Mouse (Mus musculus) forebrain, embryonic 10.5 days (tissue): Measurements from ENCODE around the gene Speer4e. TPM values are rescaled to one million over a fixed set of nuclear protein-coding genes. Genes with fewer than 3 reads are reported as not detected.
"Not testable (repeated sequence)": the region's sequence is repeated elsewhere in the genome, so short reads cannot be mapped to it uniquely, and the experiment has no call there.

Experiments
- DNase-seq: peaks from one replicate; pipeline ENCODE4 v3.0.0-alpha.2; 2017; ENCODE audit warnings: low spot score; ENCODE audit errors: extremely low spot score
- H3K27ac ChIP-seq: fragments of 300-500 bp; sonication (generic); 2 replicates; pipeline ENCODE4 v1.5.1; 2016; ENCODE audit warnings: mild to moderate bottlenecking
- H3K27me3 ChIP-seq: fragments of 300-500 bp; sonication (generic); 2 replicates; pipeline ENCODE4 v1.6.1; 2016; ENCODE audit warnings: mild to moderate bottlenecking; ENCODE audit not compliant: poor library complexity, severe bottlenecking
- H3K36me3 ChIP-seq: fragments of 300-500 bp; sonication (generic); replicated peaks from 2 replicates; pipeline ENCODE4 v1.6.1; 2016; ENCODE audit warnings: mild to moderate bottlenecking, moderate library complexity
- H3K4me1 ChIP-seq: fragments of 300-500 bp; sonication (generic); 2 replicates; pipeline ENCODE4 v1.6.1; 2016
- H3K4me3 ChIP-seq: fragments of 300-500 bp; sonication (generic); 2 replicates; pipeline ENCODE4 v1.5.1; 2016; ENCODE audit warnings: mild to moderate bottlenecking, moderate library complexity
- H3K9me3 ChIP-seq: fragments of 300-500 bp; sonication (generic); 2 replicates; pipeline ENCODE4 v1.6.1; 2016; ENCODE audit warnings: mild to moderate bottlenecking, moderate library complexity
- whole genome bisulfite sequencing: fragments of 180-500 bp; shearing (Covaris S2); methylation state at CpG from one replicate; pipeline ENCODE4 v1.1.7; 2016; 5-methylcytosine and 5-hydroxymethylcytosine counted together
- polyA plus RNA-seq: library from polyadenylated mRNA; unstranded; fragments of >200 nt; fragmentation: Nextera tagmentation; extraction: Ambion mirVana; gene quantifications from 2 replicates; pipeline ENCODE4 v1.2.1, GENCODE M21; 2016

The Speer4e gene
- polyA plus RNA-seq: not detected in 2 replicates

DNA sequence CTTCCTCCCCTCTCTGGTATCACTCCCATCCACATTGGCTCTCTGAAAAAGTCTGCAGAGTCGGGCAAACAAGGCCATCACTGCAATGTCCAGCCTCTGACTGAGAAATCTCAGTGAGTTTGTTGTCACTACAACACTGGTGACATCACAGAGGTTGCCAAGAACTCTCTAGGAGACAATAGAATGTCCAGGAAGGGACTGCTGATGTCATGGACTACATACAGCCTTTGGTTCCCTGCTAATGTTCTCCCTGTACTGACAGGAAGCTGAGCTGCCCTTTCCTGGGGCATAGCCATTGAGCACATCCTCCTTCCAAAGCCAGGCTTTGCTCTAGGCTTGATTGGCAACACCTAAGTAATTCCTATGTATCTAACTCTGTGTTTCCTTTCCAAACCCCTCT is at the start of gene Speer4e:
Gene Speer4e, minus strand, starts transcription at position 101 of the 400 bp plus-strand sequence.
- WGBS: 54% methylated on average over 1 of the region's 1 CpGs
- not testable (repeated sequence) for H3K4me1 ChIP-seq, H3K27ac ChIP-seq, H3K36me3 ChIP-seq, H3K4me3 ChIP-seq, DNase-seq, H3K27me3 ChIP-seq
- H3K9me3 ChIP-seq: peaks cover 23% of the 10 kb centered on the region

DNA sequence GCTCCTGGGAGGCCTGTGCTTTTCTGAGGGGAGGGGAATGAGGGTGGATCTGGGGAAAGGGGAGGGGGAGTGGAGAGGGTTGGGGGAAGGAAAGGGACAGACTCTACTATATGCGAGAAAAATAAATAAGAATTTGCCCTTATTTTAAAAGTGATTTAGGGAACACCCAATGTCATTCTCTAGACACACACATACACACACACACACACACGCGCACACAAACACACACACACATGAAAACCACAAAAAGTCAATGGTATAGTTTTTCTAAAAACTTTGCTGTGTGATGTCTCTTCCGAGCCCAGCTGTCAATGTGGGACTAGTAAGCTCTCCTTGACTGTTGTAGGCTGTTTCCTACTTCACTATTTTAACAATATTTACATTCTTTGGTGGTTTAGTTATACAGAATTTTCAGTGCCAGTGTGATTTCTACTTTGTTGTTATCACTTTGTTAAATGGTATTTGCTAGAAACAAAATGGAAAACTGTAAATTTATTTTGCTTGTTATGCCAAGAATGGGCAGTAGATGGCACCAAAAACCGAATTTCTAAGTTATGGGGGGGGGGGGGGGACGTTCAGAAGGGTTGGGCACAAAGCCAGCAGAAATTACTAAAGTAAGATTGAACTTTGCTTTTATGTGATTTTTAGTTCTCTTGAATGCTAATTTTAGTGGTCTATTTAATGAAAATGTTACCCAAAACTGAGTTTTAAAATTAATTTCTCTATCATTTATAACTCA is 48.6 kb upstream of the Speer4e start:
- H3K4me1 ChIP-seq, DNase-seq, H3K4me3 ChIP-seq, H3K36me3 ChIP-seq, H3K27me3 ChIP-seq, H3K27ac ChIP-seq: not testable (repeated sequence)
- WGBS: 42% methylated on average over 6 of the region's 6 CpGs
- H3K9me3 ChIP-seq: peaks cover 30% of the 10 kb centered on the region

DNA sequence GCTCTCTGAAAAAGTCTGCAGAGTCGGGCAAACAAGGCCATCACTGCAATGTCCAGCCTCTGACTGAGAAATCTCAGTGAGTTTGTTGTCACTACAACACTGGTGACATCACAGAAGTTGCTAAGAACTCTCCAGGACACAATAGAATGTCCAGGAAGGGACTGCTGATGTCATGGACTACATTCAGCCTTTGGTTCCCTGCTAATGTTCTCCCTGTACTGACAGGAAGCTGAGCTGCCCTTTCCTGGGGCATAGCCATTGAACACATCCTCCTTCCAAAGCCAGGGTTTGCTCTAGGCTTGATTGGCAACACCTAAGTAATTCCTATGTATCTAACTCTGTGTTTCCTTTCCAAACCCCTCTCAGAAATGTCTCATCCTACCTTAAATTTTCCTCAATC is 40.6 kb upstream of the Speer4e start, which contains the start of gene Gm10354:
Gene Gm10354, minus strand, starts transcription at position 101 of the 400 bp plus-strand sequence.
- not testable (repeated sequence) for H3K4me3 ChIP-seq, H3K36me3 ChIP-seq, H3K4me1 ChIP-seq, H3K27ac ChIP-seq, DNase-seq, H3K27me3 ChIP-seq
- 46% methylated on average over 1 of the region's 1 CpGs for WGBS
- H3K9me3 ChIP-seq: peaks cover 53% of the 10 kb centered on the region

DNA sequence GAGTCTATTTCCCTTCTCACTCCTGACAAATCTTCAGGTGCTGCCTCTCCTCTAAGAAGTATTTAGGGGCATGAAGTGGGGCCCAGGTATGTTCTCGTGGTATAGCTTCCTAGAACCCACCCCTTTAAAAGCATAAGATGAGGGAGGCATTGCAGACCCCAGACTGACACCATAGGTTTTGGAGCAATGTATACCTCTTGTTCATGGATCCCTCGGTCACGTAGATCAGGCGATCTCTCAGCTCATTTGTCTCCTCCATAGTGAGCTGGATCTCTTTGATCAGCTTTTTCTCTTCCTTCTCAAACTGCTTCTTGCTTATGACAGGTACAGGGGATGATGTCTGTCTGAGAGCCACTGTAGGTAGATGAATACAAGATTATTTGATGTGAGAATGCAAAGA is 39.1 kb upstream of the Speer4e start:
- H3K9me3 ChIP-seq: peaks cover 61% of the 10 kb centered on the region
- H3K27me3 ChIP-seq, H3K4me3 ChIP-seq, DNase-seq, H3K4me1 ChIP-seq, H3K27ac ChIP-seq, H3K36me3 ChIP-seq: not testable (repeated sequence)
- 79% methylated on average over 4 of the region's 4 CpGs for WGBS

DNA sequence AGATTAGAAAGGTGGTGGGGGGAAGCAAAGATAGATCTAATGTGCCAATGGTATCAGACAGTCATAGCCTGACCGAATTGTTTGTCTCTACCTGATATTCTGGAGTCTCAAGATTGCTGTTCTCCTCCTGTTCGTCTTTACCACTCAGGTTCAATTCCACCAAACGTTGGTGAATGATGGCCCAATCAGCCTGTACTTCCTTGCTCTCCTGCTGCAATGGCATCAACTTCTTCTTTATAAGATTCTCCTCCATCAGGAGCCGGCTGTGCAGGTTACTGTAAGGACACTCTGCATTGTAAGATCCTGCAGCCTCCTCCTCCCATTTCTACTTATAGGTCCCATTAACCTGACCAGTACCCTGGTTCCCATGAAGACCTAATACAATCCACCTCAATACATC is 37.1 kb upstream of the Speer4e start:
- WGBS: 73% methylated on average over 3 of the region's 4 CpGs
- not testable (repeated sequence) for DNase-seq, H3K36me3 ChIP-seq, H3K4me1 ChIP-seq, H3K27me3 ChIP-seq, H3K4me3 ChIP-seq, H3K27ac ChIP-seq
- peaks cover 60% of the 10 kb centered on the region for H3K9me3 ChIP-seq

DNA sequence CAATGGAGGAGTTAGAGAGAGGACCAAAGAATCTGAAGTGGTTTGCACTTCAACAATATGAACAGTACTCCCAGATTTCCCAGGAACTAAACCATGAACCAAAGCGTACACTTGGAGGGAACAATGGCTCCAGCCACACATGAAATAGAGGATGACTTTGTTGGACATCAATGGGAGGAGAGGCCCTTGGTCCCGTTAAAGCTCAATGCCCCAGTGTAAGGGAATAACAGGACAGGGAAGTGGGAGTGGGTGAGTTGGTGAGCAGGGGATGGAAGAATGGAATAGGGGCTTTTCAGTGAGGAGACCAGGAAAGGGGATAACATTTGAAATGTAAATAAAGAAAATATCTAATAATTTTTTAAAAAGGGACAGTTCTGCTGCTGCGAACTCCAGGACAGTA is 34.6 kb upstream of the Speer4e start:
- H3K36me3 ChIP-seq, H3K4me1 ChIP-seq, DNase-seq, H3K4me3 ChIP-seq, H3K27ac ChIP-seq, H3K27me3 ChIP-seq: not testable (repeated sequence)
- 77% methylated on average over 3 of the region's 3 CpGs for WGBS
- peaks cover 42% of the 10 kb centered on the region for H3K9me3 ChIP-seq

DNA sequence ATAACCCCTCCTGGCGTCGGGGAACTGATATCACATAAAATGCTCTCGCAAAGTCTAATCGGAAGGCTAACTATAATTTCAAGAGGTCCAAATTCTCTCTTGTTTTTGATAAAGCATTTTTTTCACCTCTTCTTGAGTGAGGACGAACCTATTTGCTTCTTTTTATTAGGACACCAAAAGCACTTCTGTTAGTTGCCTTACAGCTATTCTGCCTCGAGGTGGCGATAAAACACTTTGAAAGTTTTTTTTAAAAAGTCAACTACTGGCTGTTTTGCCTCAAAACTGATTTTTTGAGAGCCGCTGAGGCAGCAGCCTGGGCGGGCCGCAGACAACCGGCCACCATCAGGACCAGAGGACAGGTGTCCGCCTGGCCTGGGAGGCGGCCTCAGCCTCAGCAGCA is 25.6 kb upstream of the Speer4e start:
- not testable (repeated sequence) for DNase-seq

DNA sequence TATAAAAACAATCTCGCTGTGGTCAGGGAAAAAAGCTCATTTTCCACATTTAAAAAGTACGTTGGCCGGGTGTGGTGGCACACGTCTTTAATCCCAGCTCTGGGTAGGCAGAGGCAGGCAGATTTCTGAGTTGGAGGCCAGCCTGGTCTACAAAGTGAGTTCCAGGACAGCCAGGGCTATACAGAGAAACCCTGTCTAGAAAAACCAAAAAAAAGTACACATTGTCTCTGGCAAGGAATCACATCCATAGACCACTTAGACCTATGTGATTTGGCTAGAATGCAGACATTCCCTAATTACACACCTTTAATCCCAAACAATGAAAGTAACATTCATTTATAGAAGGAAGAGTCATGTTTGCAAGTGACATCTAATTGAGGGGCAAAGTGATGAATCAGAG is 23.3 kb upstream of the Speer4e start:
- not testable (repeated sequence) for H3K27ac ChIP-seq, H3K36me3 ChIP-seq
- 85% methylated on average over 4 of the region's 4 CpGs for WGBS

More for the DNA sequence above, 25.6 kb upstream of the Speer4e start:
- not testable (repeated sequence) for H3K4me1 ChIP-seq, H3K4me3 ChIP-seq, H3K27me3 ChIP-seq, H3K27ac ChIP-seq, H3K36me3 ChIP-seq
- WGBS: 80% methylated on average over 13 of the region's 13 CpGs
- peaks cover 30% of the 10 kb centered on the region for H3K9me3 ChIP-seq

DNA sequence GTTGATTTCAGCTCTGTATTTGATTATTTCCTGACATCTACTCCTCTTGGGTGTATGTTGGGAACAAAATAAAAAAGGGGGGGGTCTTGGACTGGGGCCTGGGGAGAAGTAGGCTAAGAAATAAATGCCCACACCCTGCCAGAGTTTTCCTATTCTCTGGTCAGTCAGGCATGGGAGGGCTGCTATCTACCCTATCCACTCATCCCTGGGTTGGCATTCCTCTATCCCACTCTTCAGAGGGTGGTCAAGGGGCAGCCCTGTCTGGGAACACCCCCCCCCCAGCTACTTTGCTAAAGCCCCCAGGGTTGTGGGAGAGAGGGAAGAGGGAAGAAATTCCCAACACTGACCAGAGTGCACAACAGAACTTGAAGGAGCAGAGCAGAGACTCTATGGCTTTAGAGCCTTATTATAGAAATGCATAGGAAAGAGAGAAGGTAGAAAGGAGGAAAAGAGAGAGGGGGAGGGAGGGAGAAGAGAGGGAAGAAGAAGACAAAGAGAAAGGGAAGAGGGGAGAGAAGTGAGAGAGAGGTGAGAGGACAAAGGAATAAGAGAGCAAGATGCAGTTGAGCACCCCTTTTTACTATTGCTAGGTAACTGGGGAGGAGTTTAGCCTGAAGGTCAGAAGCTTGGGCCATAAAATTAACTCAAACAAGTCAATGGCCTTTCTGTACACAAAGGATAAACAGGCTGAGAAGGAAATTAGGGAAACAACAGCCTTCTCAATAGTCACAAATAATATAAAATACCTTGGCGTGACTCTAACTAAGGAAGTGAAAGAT is 17.9 kb upstream of the Speer4e start:
- H3K9me3 ChIP-seq: peaks cover 45% of the 10 kb centered on the region
- H3K4me3 ChIP-seq, H3K4me1 ChIP-seq, H3K27ac ChIP-seq, H3K27me3 ChIP-seq, H3K36me3 ChIP-seq: not testable (repeated sequence)
- WGBS: 93% methylated on average over 1 of the region's 1 CpGs
- peak; percentile 13 for DNase-seq

More for the DNA sequence above, 23.3 kb upstream of the Speer4e start:
- not testable (repeated sequence) for H3K27me3 ChIP-seq, H3K4me3 ChIP-seq, DNase-seq, H3K4me1 ChIP-seq
- H3K9me3 ChIP-seq: peaks cover 37% of the 10 kb centered on the region

DNA sequence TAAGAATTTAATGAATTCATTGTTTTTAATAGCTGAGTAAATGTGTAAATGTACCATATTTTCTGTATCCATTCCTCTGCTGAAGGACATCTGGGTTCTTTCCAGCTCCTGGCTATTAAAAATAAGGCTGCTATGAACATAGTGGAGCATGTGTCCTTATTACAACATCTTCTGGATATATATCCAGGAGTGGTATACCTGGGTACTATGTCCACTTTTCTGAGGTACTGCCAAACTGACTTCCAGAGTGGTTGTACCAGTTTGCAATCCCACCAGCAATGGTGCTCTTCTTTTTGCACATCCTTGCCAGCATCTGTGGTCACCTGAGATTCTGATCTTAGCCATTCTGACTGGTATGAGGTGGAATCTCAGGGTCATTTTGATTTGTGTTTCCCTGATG is 15.4 kb upstream of the Speer4e start:
- H3K4me1 ChIP-seq, H3K4me3 ChIP-seq, H3K27me3 ChIP-seq, DNase-seq, H3K27ac ChIP-seq, H3K36me3 ChIP-seq: not testable (repeated sequence)
- H3K9me3 ChIP-seq: peaks cover 43% of the 10 kb centered on the region

DNA sequence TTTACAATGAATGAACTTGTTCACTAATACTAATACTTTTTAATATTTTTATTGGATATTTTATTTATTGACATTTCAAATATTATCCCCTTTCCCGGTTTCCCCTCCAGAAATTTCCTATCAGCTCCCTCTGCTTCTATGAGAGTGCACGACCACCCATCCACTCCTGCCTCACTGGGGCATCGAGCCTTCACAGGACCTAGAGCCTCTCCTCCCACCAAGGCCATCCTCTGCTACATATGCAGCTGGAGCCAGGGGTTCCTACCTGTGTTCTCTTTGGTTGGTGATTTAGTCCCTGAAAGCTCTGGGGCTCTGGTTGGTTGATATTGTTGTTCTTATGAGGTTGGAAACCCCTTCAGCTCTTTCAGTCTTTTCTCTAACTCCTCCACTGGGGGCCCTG is 14.5 kb upstream of the Speer4e start:
- H3K9me3 ChIP-seq: peaks cover 43% of the 10 kb centered on the region
- not testable (repeated sequence) for DNase-seq, H3K4me1 ChIP-seq, H3K4me3 ChIP-seq, H3K27ac ChIP-seq, H3K36me3 ChIP-seq, H3K27me3 ChIP-seq
- WGBS: 75% methylated on average over 3 of the region's 3 CpGs

DNA sequence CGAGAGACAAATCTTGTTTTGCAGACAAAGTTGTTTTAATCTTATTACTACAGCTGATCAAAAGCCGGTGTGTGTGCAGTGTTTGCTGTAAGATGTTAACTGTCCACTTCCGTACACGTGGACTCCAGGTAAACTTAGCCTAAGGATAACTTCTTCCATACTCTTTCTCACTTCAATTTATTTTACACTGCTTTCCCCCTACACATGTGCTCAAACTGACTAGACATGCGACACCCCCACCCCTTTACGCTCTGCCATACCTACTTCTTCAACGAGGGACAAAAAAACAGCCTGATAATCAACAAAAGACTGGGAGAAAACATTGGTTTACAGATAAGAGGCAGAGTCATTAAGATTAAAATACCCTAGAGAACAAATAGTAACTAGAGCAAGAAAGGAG is 13.6 kb upstream of the Speer4e start:
- peaks cover 43% of the 10 kb centered on the region for H3K9me3 ChIP-seq
- DNase-seq: peak; percentile 13

DNA sequence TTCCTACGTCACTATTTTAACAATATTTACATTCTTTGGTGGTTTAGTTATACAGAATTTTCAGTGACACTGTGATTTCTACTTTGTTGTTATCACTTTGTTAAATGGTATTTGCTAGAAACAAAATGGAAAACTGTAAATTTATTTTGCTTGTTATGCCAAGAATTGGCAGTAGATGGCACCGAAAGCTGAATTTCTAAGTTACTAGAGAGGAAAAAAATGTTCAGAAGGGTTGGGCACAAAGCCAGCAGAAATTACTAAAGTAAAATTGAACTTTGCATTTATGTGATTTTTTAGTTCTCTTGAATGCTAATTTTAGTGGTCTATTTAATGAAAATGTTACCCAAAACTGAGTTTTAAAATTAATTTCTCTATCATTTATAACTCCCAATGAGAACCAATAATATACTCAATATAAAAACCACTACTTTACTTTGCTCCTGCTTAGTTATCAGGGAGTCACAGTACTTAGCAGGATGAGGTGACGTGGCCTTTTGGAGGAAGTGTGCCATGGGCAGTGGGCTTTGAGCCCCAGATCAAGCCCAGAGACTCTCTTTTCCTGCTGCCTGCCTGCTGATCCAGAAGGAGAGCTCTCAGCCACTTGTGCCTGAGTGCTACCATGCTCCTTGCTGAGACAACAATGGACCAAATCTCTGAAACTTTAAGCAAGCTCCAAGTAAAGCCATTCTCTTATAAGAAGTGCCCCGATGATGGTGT is 9.4 kb upstream of the Speer4e start:
- not testable (repeated sequence) for H3K36me3 ChIP-seq, H3K27me3 ChIP-seq, H3K4me3 ChIP-seq, DNase-seq, H3K27ac ChIP-seq, H3K4me1 ChIP-seq
- H3K9me3 ChIP-seq: peaks cover 37% of the 10 kb centered on the region
- WGBS: 62% methylated on average over 4 of the region's 4 CpGs

More for the DNA sequence above, 13.6 kb upstream of the Speer4e start:
- not testable (repeated sequence) for H3K36me3 ChIP-seq, H3K27me3 ChIP-seq, H3K4me3 ChIP-seq, H3K4me1 ChIP-seq, H3K27ac ChIP-seq
- WGBS: 71% methylated on average over 7 of the region's 7 CpGs
